Mouse (Mus musculus): ENCODE results near the gene Swsap1. TPM values are rescaled to one million over a fixed set of nuclear protein-coding genes. Genes with fewer than 3 reads are reported as not detected.
A peak's percentile ranks its signal among the peaks of the same experiment; 100 is the strongest.

The Swsap1 gene
- 0.32 and 0.37 TPM in 2 replicates for polyA plus RNA-seq (2012)

- H3K27me3 ChIP-seq (ENCODE audit: control insufficient read depth): peaks cover 5% of the 10 kb centered on the region; the same call in 1 of the 2 replicates
- no peak for TF ChIP-seq TAL1 (IDR thresholded peaks at IDR 0.05; ENCODE audit: low read length)
- TF ChIP-seq GATA1 (IDR thresholded peaks at IDR 0.05; ENCODE audit: low read length): no peak
- peaks cover 44% of the 10 kb centered on the region for H3K36me3 ChIP-seq (ENCODE audit: control insufficient read depth)
- H3K4me1 ChIP-seq (ENCODE audit: control insufficient read depth): peaks cover 59% of the 10 kb centered on the region
- H3K4me3 ChIP-seq (replicated peaks): peak within 1 kb of the TSS; percentile 73
- H3K9me3 ChIP-seq (ENCODE audit: control insufficient read depth, low read length): peaks cover 2% of the 10 kb centered on the region; the same call in 1 of the 2 replicates
These were observed at the start of gene Swsap1 for GRCm38 (mm10) chr9:21955570-21956281. Swsap1 (plus strand) TSS chr9:21955755.

GRCm38 (mm10) chr9:21908216-21908615 is 47.3 kb upstream of the Swsap1 start:
- Histone ChIP-seq H3K9me3 (ENCODE audit: control insufficient read depth, low read length) (no peaks in the 10 kb centered on the region), H3K36me3 (ENCODE audit: control insufficient read depth) (no peaks in the 10 kb centered on the region), H3K4me1 (ENCODE audit: control insufficient read depth) (no peaks in the 10 kb centered on the region), H3K4me3 (replicated peaks) (no peak overlapping the region), H3K27me3 (ENCODE audit: control insufficient read depth) (no peaks in the 10 kb centered on the region)
- TF ChIP-seq GATA1 (IDR thresholded peaks at IDR 0.05; ENCODE audit: low read length): no peak
- TF ChIP-seq TAL1 (IDR thresholded peaks at IDR 0.05; ENCODE audit: low read length): no peak

- no peaks in the 10 kb centered on the region; the same call in 1 of the 2 replicates for H3K36me3 ChIP-seq (ENCODE audit: control insufficient read depth)
- H3K4me3 ChIP-seq (replicated peaks): no peak overlapping the region
- no peaks in the 10 kb centered on the region for H3K4me1 ChIP-seq (ENCODE audit: control insufficient read depth)
- TF ChIP-seq TAL1 (IDR thresholded peaks at IDR 0.05; ENCODE audit: low read length) (no peak), GATA1 (IDR thresholded peaks at IDR 0.05; ENCODE audit: low read length) (no peak)
- no peaks in the 10 kb centered on the region for H3K27me3 ChIP-seq (ENCODE audit: control insufficient read depth)
- H3K9me3 ChIP-seq (ENCODE audit: control insufficient read depth, low read length): no peaks in the 10 kb centered on the region
These were observed 45.9 kb upstream of the Swsap1 start for GRCm38 (mm10) chr9:21909474-21910223.

- H3K27me3 ChIP-seq (ENCODE audit: control insufficient read depth): peaks cover 32% of the 10 kb centered on the region
- H3K9me3 ChIP-seq (ENCODE audit: control insufficient read depth, low read length): peaks cover 5% of the 10 kb centered on the region
- TF ChIP-seq GATA1 (IDR thresholded peaks at IDR 0.05; ENCODE audit: low read length) (no peak), TAL1 (IDR thresholded peaks at IDR 0.05; ENCODE audit: low read length) (no peak)
- H3K4me3 ChIP-seq (replicated peaks): peak overlapping the region; percentile 65
- H3K4me1 ChIP-seq (ENCODE audit: control insufficient read depth): peaks cover 18% of the 10 kb centered on the region
- H3K36me3 ChIP-seq (ENCODE audit: control insufficient read depth): peaks cover 5% of the 10 kb centered on the region
These were observed 38.6 kb upstream of the Swsap1 start for GRCm38 (mm10) chr9:21916851-21917492.

GRCm38 (mm10) chr9:21917493-21918034 is 38.0 kb upstream of the Swsap1 start:
- Histone ChIP-seq H3K4me1 (ENCODE audit: control insufficient read depth) (peaks cover 18% of the 10 kb centered on the region), H3K27me3 (ENCODE audit: control insufficient read depth) (peaks cover 32% of the 10 kb centered on the region), H3K36me3 (ENCODE audit: control insufficient read depth) (peaks cover 5% of the 10 kb centered on the region), H3K4me3 (replicated peaks) (peak overlapping the region; percentile 65), H3K9me3 (ENCODE audit: control insufficient read depth, low read length) (peaks cover 8% of the 10 kb centered on the region)
- TF ChIP-seq GATA1 (IDR thresholded peaks at IDR 0.05; ENCODE audit: low read length) (no peak), TAL1 (IDR thresholded peaks at IDR 0.05; ENCODE audit: low read length) (no peak)

- TF ChIP-seq GATA1 (IDR thresholded peaks at IDR 0.05; ENCODE audit: low read length) (no peak), TAL1 (IDR thresholded peaks at IDR 0.05; ENCODE audit: low read length) (no peak)
- H3K4me3 ChIP-seq (replicated peaks): peak within 1 kb of the TSS; percentile 65
- peaks cover 18% of the 10 kb centered on the region for H3K4me1 ChIP-seq (ENCODE audit: control insufficient read depth)
- peaks cover 5% of the 10 kb centered on the region for H3K36me3 ChIP-seq (ENCODE audit: control insufficient read depth)
- peaks cover 8% of the 10 kb centered on the region for H3K9me3 ChIP-seq (ENCODE audit: control insufficient read depth, low read length)
- H3K27me3 ChIP-seq (ENCODE audit: control insufficient read depth): peaks cover 32% of the 10 kb centered on the region
These were observed 37.4 kb upstream of the Swsap1 start, which contains the start of gene Rab3d for GRCm38 (mm10) chr9:21918035-21918592. Rab3d (minus strand) TSS chr9:21918192.

GRCm38 (mm10) chr9:21918692-21919384 is 36.7 kb upstream of the Swsap1 start:
- TF ChIP-seq GATA1 (IDR thresholded peaks at IDR 0.05; ENCODE audit: low read length) (no peak), TAL1 (IDR thresholded peaks at IDR 0.05; ENCODE audit: low read length) (no peak)
- peaks cover 8% of the 10 kb centered on the region for H3K9me3 ChIP-seq (ENCODE audit: control insufficient read depth, low read length)
- peaks cover 5% of the 10 kb centered on the region for H3K36me3 ChIP-seq (ENCODE audit: control insufficient read depth)
- H3K4me3 ChIP-seq (replicated peaks): no peak overlapping the region
- H3K4me1 ChIP-seq (ENCODE audit: control insufficient read depth): peaks cover 21% of the 10 kb centered on the region
- peaks cover 32% of the 10 kb centered on the region for H3K27me3 ChIP-seq (ENCODE audit: control insufficient read depth)

- TF ChIP-seq GATA1 (IDR thresholded peaks at IDR 0.05; ENCODE audit: low read length) (no peak), TAL1 (IDR thresholded peaks at IDR 0.05; ENCODE audit: low read length) (no peak)
- peaks cover 32% of the 10 kb centered on the region for H3K4me1 ChIP-seq (ENCODE audit: control insufficient read depth)
These were observed 32.5 kb upstream of the Swsap1 start for GRCm38 (mm10) chr9:21923036-21923435.

More at GRCm38 (mm10) chr9:21923036-21923435, 32.5 kb upstream of the Swsap1 start:
- peaks cover 5% of the 10 kb centered on the region for H3K27me3 ChIP-seq (ENCODE audit: control insufficient read depth)
- H3K36me3 ChIP-seq (ENCODE audit: control insufficient read depth): peaks cover 5% of the 10 kb centered on the region
- no peak overlapping the region for H3K4me3 ChIP-seq (replicated peaks)
- peaks cover 8% of the 10 kb centered on the region for H3K9me3 ChIP-seq (ENCODE audit: control insufficient read depth, low read length)
